Mouse (Mus musculus): ENCODE results near the gene Tcte3.
"Not testable (repeated sequence)": the region's sequence is repeated elsewhere in the genome, so short reads cannot be mapped to it uniquely, and the experiment has no call there.

The Tcte3 gene

GRCm38 (mm10) chr17:15041175-15041729 lies at the start of gene Tcte3, which contains the start of the genes Ermard and Gm3448:
Tcte3 (minus strand) TSS chr17:15041488.
Ermard (plus strand) TSS chr17:15041208.
Gm3448 (minus strand) TSS chr17:15041537.
- peak in 1 of 2 experiments; percentile 14 for DNase-seq

- DNase-seq = no peak
Observed at GRCm38 (mm10) chr17:15088591-15089001, 47.3 kb upstream of the Tcte3 start.

DNA sequence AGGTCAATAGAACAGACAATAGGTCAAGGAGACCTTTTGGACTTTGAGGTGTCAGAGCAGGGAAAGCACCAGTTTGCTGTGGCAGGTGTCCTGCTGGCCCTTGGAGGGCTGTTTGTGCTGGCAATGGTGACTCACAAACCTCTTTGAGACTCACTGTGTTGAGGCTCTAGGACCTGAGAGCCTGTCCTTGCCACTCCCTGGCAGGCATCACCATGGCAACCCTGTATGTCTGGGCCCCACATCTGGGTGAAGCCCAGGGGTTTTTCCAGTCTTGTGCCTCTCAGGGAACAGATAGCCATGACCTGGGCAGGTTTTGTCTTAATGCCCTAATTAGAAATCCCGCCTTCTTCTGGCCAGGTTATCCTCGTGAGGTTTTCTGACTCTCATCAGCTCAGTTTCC lies 46.9 kb upstream of the Tcte3 start:
- no peak for DNase-seq

GRCm38 (mm10) chr17:15085006-15085405 lies 43.7 kb upstream of the Tcte3 start:
- no peak for DNase-seq

DNA sequence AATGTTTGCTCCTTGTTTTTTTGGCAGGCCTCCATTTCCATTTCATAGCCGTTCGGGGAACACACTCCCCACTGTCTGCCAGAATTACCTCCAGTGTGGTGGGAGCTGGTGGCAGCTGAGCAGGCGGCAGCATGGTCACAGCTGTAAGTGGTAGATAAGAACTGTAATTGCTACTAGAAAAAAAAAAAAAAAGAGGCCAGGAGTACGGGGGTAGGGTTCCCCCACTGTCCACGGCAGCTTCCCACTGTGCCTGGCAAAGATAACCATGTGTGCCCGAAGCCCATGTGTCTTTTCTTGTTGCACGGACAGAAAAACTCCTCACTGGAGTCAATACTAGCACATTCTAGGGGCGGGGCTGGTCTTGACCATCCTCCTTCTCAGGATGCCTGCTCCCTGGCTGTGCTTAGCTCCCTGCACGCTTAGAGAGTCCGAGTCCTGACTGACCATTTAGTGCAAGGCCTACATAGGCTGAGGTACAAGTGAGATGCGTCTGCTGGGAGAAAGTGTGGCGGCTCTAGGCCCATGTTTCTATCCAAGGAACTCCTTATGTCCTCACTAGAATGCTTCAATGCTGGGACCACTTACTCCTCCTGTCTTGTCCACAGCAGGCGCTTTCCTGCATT lies 43.0 kb upstream of the Tcte3 start:
- DNase-seq = no peak

- no peak for DNase-seq
Observed at GRCm38 (mm10) chr17:15077536-15077935, 36.2 kb upstream of the Tcte3 start.

- DNase-seq = peak; percentile 23 to 26
Observed at GRCm38 (mm10) chr17:15075033-15075432, 33.7 kb upstream of the Tcte3 start.

GRCm38 (mm10) chr17:15072211-15072610 lies 30.9 kb upstream of the Tcte3 start:
- DNase-seq = no peak

DNA sequence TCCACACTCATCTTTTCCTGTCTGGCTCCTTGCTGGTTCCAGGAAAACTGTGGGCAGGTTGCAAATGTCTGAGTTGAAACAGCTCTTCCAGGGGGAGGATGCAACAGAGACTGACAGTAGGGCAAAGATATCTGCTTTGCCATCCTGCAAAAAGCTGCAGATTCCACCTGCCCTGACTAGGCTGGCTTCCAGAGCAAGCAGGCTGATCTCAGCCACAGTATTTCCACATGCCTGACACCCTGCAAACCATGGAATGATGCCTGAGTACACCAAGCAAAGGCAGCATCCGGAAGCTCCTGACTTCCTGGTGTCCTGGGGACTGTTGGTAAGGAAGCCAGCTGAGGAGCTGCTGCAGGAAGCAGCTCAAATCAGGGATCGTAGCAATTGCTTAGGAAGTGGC lies 27.8 kb upstream of the Tcte3 start:
- DNase-seq = peak; percentile 30 to 32

DNA sequence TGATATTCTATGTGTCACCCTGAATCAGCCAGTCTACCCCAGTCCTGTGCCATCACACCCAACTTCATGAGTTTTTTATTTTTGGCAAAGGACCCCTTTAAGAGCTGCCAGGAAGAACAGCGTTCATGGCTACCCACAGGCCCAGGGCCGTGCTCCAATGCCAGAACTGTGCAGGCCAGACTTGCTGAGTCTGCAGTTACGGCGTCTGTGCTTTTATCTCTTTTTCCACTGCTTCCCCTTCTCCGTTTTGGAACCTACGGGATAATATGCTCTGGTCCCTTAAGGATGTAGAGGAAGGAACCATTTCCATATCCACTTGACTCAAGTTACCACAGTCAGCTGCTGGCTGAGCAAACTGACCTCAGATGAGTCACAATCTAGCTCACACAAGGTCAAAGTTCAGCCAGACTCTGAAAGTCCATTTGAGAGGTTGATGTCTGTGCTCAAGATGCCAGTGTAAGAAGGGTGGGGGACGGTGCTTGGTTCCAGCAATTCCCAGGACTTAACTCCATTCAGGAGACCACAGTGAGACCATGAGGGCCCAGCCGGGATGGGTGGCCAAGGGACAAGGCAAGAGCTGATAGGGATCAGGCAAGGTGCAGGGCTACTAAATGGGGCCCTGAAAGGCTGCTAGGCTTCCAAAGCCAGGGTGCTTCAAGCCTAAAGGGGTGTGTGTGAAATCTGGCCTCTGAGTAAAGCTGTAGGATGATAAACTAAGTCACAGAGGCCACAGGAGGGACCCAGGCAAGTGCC lies 26.9 kb upstream of the Tcte3 start:
- DNase-seq = peak; percentile 26 to 40

DNA sequence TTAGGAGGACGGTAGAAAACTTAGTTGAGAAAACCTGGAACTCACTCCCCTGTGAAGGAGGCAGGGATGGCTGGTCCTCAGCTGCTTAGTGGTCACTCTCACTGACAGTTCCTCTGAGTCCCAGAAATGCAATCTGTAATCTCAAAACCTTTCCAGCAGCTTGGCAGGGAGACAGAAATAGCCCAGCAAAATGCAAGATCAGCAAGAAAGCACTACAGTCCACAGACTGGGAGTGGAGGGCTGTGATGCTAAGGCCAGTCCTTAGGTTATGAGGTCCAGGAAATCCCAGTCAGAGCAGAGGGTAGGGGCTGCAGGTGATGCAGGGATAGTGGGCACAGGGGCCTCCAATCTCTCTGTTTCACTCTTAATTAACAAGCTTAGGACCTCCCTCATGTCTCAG lies 25.6 kb upstream of the Tcte3 start:
- DNase-seq = peak; percentile 30 to 37

DNA sequence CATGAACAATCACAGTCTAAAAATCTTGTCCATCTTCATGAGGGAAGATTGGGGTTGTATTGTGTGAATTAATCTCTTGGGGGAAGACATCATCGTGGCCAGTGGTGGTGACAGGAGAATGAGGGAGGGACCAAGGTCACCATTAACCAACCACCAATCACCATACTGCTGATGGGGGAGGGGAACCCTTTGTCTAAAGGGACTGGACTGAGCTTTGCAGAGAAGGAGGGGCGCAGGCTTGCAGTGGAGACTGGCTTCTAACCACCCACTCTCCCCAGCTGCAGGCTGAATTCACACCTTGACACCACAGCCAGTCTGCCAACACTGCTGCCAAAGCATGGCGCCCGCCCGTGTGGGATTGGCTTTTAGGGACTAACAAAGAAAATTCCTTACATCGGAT lies 24.8 kb upstream of the Tcte3 start:
- DNase-seq = no peak

GRCm38 (mm10) chr17:15065391-15066024 lies 24.2 kb upstream of the Tcte3 start:
- DNase-seq = peak; percentile 52 to 62

DNA sequence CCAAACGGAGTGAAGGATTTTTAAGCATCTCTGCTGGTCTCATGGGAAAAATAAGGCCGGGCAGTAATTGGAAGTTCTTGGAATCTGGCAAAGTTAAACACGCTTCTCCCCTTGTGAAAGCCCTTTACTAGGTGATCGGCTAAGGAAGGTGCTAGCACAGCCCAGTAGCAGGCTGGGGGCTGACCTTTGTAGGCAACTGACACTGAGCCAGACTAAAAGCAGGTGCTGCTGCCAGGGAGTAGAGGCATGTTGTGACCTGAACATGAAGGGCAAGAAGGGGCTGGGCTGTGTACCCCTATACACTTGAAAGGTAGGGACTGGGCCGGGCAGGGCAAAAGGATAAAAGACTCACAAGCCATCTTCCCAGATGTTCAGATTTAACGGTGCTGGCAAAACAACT lies 19.1 kb upstream of the Tcte3 start:
- no peak for DNase-seq

DNA sequence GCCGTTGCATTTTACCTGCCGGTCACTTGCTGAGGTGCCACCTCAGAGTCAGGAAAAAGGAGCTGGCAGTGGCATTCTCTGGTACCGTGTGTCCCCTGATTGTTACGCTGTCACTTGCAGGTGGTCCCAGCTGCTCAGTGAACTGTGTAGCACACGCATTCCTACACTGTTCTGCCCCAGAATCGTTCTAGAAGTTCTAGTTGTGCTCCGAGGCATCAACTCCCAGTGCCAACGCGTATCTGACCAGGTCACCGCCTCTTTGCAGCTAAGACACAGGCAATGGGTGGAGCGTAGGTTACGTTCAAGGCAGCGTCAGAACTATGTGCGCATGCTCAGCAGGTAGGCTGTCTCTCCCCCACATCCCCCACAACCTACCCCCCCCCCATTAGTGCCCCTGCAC lies 18.4 kb upstream of the Tcte3 start:
- DNase-seq = no peak

DNA sequence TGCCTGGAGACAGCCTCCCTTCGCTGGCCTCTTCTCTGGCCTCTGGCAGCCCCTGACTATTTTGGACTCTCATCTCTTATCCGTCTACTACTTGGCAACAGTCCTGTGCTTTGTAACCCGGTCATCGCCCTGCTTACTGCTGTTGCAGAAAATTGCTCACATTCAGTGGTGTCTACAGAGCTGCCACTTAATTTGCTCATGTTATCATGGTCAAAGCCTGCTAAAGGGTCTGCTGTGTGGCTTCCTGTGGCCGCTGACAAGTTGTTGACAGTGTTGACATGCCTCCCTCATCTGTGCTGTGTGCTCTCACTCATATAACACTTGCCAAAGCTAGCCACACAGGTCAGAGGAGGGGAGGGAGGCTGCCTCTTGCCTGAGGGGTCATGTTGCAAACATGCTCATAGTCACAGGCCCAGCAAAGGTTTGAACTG lies 16.9 kb upstream of the Tcte3 start:
- DNase-seq = no peak

GRCm38 (mm10) chr17:15055925-15056324 lies 14.6 kb upstream of the Tcte3 start:
- DNase-seq = no peak

GRCm38 (mm10) chr17:15053829-15054200 lies 12.5 kb upstream of the Tcte3 start:
- DNase-seq = not testable (repeated sequence)

DNA sequence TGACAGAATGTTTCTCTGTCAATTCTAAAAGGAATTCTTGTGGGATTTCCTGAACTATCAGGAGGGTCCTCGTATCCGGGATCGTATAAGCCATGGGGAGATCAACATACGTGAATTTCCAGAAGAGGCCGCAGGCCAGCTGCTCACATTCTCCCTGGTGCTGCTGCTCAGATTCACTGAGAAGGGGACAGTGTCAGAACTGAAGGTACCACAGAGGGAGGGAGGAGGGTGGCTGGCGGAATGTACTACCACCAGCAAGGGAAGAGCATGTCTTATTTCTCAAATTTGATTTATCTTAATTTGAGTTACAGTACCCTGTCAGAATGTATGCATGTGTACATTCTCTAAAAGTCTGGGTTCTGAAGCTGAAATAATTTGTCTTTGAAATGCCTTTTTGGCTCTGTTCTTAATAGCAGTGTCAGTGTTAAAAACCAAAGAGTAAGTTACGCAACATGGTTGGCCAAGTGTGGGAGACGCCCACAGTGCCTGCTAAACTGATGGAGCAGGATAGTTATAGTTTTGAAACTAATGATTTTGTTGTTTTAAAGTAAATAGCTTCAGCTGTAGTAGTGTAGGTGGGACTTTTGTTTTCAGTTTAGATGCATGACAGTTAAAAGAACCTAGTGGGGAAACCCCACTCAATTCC lies 12.0 kb upstream of the Tcte3 start:
- DNase-seq = not testable (repeated sequence)

DNA sequence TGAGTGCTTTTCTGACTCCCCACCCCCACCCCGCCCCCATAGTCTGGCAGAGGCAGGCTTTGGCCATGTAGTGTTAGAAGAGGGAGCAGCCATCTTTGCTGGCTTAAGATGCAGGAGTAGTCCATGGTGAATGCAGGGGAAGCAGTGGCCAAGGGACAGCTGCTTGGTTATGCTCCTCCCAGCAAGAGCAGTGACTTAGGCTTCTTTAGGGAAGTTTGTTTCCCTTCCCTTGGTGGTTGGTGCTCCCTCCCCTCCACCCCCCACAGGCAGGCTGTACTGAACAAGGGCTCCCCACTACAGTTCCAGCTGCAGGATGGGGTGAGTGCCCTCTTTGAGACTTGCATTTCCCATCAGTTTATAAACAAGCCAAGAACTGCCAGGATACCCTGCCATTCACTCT lies 11.5 kb upstream of the Tcte3 start:
- DNase-seq = not testable (repeated sequence)

DNA sequence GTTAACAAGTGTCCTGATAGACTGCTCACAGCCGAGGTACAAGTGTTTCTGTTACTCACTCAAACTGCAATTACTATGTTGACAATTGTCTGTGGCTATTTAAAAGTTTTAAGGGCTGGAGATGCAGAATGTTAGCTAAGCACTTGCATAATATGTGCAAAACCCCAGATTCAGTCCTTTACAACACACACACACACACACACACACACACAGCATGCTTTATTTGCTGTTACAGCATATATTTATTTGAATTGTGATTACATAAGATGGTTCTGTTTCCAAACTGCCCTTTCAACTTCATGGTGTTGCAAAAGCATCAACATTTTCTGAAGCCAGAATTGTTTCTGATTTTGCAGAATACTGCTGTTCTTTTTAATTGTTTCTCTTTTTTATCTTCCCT lies 9.1 kb upstream of the Tcte3 start:
- not testable (repeated sequence) for DNase-seq

GRCm38 (mm10) chr17:15040455-15040854 lies 833 bp downstream of the Tcte3 start:
- DNase-seq = not testable (repeated sequence)

GRCm38 (mm10) chr17:15031414-15031813 lies 9.9 kb downstream of the Tcte3 start:
- not testable (repeated sequence) for DNase-seq
